Mouse (Mus musculus): Measurements from ENCODE around the gene Catsperd.

- no peak for TF ChIP-seq CTCF (IDR thresholded peaks at IDR 0.05; ENCODE audit: extremely low read depth, insufficient read depth, low read length)
- TF ChIP-seq POLR2A (IDR thresholded peaks at IDR 0.05; ENCODE audit: extremely low read depth, insufficient read depth, low read length): no peak
These were observed 3.9 kb downstream of the Catsperd start for GRCm38 (mm10) chr17:56631807-56632206.
